Mouse (Mus musculus): ENCODE data around the gene Mypop. TPM values are rescaled to one million over a fixed set of nuclear protein-coding genes. Genes with fewer than 3 reads are reported as not detected.

Gene Mypop
- total RNA-seq, 1 experiment from 2014 or later = 0.10 TPM

DNA sequence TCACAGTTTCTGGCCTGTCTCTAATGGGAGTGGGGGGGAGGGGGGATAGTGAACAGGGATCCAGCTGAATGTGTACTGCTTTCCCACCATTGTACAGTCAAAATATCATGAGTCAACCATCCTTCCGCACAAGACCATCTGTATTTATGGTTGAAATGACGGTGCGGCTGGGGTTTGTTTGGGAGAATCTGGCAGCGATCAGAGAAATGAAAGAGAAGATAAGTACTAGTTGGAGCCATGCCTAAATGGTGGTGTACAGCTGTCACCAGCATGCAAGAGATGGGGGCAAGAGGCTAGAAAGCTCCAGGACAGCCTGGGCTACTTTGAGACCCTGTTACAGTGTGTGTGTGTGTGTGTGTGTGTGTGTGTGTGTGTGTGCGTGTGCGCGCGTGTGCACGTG is 12.7 kb upstream of the Mypop start:
- no peak for ATAC-seq (replicated peaks in 1 of 2; ENCODE audit: insufficient read depth in 1 of 2, low FRiP score in 2 of 2, low TSS enrichment in 1 of 2, low read depth in 1 of 2, poor library complexity in 2 of 2, severe bottlenecking in 2 of 2)

- ATAC-seq (replicated peaks in 1 of 2; ENCODE audit: insufficient read depth in 1 of 2, low FRiP score in 2 of 2, low TSS enrichment in 1 of 2, low read depth in 1 of 2, poor library complexity in 2 of 2, severe bottlenecking in 2 of 2) = no peak
These were observed 4.5 kb upstream of the Mypop start for GRCm38 (mm10) chr7:18986503-18986902.

DNA sequence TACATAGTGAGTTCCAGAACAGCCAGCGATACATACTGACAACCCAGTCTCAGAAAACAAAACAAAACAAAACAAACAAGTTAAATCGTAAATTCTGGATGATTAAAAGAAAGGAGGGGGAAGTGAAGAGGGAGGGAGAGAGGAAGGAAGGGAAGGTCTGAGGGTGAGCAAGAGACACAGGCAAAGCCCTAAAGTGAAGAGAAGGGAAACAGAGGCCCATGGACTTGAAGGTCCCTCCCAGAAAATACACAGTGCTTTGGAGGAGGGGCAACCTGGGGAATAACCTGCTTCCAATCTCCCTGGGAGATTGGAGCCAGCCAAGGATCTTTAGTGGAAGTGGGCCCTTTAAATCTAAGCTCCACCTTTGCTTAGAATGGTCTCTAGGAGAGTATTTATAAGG is 3.9 kb upstream of the Mypop start, which contains the start of gene Nanos2:
Gene Nanos2 (plus strand): TSS at position 301 of the 400 bp plus-strand sequence.
- ATAC-seq (replicated peaks in 1 of 2; ENCODE audit: insufficient read depth in 1 of 2, low FRiP score in 2 of 2, low TSS enrichment in 1 of 2, low read depth in 1 of 2, poor library complexity in 2 of 2, severe bottlenecking in 2 of 2) = no peak

GRCm38 (mm10) chr7:18987747-18988146 is 3.3 kb upstream of the Mypop start:
- no peak for ATAC-seq (replicated peaks in 1 of 2; ENCODE audit: insufficient read depth in 1 of 2, low FRiP score in 2 of 2, low TSS enrichment in 1 of 2, low read depth in 1 of 2, poor library complexity in 2 of 2, severe bottlenecking in 2 of 2)

DNA sequence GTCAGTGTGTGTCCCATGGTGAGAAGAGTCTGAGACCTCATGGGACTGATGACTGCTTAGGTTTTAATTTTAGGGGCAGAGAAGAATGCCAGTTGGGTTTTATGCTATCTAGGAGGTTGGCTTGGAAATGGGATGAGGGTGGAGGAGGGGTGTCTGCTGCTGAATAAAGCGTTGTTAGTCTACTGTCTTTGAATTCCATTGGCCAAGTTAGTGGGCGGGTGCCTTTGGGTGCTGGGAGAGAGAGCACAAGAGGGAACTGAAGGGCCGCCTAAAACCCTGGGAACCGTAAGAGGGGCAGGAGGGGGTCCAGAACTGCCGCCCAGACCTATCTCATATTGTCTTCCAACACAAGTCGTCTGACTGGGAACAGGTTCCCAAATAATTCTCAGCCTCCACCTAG is 2.3 kb upstream of the Mypop start:
- no peak for ATAC-seq (replicated peaks in 1 of 2; ENCODE audit: insufficient read depth in 1 of 2, low FRiP score in 2 of 2, low TSS enrichment in 1 of 2, low read depth in 1 of 2, poor library complexity in 2 of 2, severe bottlenecking in 2 of 2)

DNA sequence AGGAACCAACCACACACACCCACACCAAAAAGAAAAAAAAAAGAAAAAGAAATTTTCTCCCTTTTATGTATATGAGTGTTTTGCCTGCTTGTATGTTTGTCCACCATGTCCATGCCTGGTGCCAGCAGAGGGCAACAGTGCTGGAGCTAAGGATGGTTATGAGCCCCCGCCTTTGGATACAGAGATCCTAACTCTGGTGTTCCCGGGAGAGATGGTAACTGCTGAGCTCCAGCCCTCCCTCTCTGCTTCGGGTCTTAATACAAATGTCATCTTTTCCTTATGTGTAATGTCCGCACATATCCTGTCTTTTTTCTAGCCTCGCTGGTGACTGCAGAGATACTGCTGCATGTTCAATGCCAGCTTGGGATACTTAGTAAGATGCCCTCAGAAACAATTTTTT is 1.1 kb upstream of the Mypop start:
- no peak for ATAC-seq (replicated peaks in 1 of 2; ENCODE audit: insufficient read depth in 1 of 2, low FRiP score in 2 of 2, low TSS enrichment in 1 of 2, low read depth in 1 of 2, poor library complexity in 2 of 2, severe bottlenecking in 2 of 2)

- no peak for ATAC-seq (replicated peaks in 1 of 2; ENCODE audit: insufficient read depth in 1 of 2, low FRiP score in 2 of 2, low TSS enrichment in 1 of 2, low read depth in 1 of 2, poor library complexity in 2 of 2, severe bottlenecking in 2 of 2)
These were observed 732 bp downstream of the Mypop start for GRCm38 (mm10) chr7:18991660-18992293.

- no peak for ATAC-seq (replicated peaks in 1 of 2; ENCODE audit: insufficient read depth in 1 of 2, low FRiP score in 2 of 2, low TSS enrichment in 1 of 2, low read depth in 1 of 2, poor library complexity in 2 of 2, severe bottlenecking in 2 of 2)
These were observed 1.2 kb downstream of the Mypop start for GRCm38 (mm10) chr7:18992294-18992675.

GRCm38 (mm10) chr7:18993036-18993435 is 2.0 kb downstream of the Mypop start:
- no peak for ATAC-seq (replicated peaks in 1 of 2; ENCODE audit: insufficient read depth in 1 of 2, low FRiP score in 2 of 2, low TSS enrichment in 1 of 2, low read depth in 1 of 2, poor library complexity in 2 of 2, severe bottlenecking in 2 of 2)

DNA sequence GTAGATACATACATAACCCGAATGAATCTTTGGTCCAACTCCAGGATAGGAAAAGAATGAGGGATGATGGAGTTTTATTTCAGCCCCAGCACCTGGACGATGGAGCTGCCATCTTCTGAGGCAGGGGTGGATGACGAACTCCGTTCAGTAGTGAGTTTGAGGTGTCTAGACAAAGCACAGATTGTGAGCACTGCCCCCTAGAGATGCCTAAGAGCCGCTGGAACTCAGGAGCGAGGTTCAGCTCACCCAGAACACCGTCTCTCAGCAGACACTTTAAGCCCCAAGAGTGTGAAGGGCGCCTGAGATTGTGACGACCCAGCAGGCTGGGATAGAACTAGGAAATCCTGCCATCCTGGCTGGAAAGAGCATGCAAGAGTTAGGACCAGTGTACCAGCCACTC is 7.8 kb downstream of the Mypop start:
- no peak for ATAC-seq (replicated peaks in 1 of 2; ENCODE audit: insufficient read depth in 1 of 2, low FRiP score in 2 of 2, low TSS enrichment in 1 of 2, low read depth in 1 of 2, poor library complexity in 2 of 2, severe bottlenecking in 2 of 2)

DNA sequence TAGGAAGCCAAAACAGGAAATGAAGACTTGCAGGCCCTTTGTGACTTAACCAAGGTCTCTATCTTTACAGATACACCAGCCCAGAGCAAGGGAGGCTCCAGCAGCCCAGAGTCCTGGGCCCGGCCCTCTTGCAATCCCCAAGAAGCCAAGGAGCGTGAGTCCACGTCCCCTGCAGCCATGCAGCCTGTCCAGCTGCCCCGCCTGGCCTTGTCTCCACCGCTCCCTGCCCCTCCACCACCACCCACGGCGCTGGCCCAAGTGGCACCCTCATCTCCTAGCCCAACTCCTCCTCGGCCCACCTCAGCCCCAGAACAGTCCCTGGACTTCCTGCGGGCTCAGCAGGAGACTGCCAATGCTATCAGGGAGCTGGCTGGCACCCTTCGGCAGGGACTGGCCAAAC is 9.4 kb downstream of the Mypop start:
- no peak for ATAC-seq (replicated peaks in 1 of 2; ENCODE audit: insufficient read depth in 1 of 2, low FRiP score in 2 of 2, low TSS enrichment in 1 of 2, low read depth in 1 of 2, poor library complexity in 2 of 2, severe bottlenecking in 2 of 2)

- peak; percentile 51 to 58 for ATAC-seq (replicated peaks in 1 of 2; ENCODE audit: insufficient read depth in 1 of 2, low FRiP score in 2 of 2, low TSS enrichment in 1 of 2, low read depth in 1 of 2, poor library complexity in 2 of 2, severe bottlenecking in 2 of 2)
These were observed 10.2 kb downstream of the Mypop start for GRCm38 (mm10) chr7:19001066-19001806.

GRCm38 (mm10) chr7:19001807-19002085 is 10.7 kb downstream of the Mypop start:
- no peak for ATAC-seq (replicated peaks in 1 of 2; ENCODE audit: insufficient read depth in 1 of 2, low FRiP score in 2 of 2, low TSS enrichment in 1 of 2, low read depth in 1 of 2, poor library complexity in 2 of 2, severe bottlenecking in 2 of 2)

- no peak for ATAC-seq (replicated peaks in 1 of 2; ENCODE audit: insufficient read depth in 1 of 2, low FRiP score in 2 of 2, low TSS enrichment in 1 of 2, low read depth in 1 of 2, poor library complexity in 2 of 2, severe bottlenecking in 2 of 2)
These were observed 11.1 kb downstream of the Mypop start for GRCm38 (mm10) chr7:19002115-19002514.

- ATAC-seq (replicated peaks in 1 of 2; ENCODE audit: insufficient read depth in 1 of 2, low FRiP score in 2 of 2, low TSS enrichment in 1 of 2, low read depth in 1 of 2, poor library complexity in 2 of 2, severe bottlenecking in 2 of 2) = peak; percentile 48 to 58
These were observed 11.9 kb downstream of the Mypop start for GRCm38 (mm10) chr7:19002848-19003498.

DNA sequence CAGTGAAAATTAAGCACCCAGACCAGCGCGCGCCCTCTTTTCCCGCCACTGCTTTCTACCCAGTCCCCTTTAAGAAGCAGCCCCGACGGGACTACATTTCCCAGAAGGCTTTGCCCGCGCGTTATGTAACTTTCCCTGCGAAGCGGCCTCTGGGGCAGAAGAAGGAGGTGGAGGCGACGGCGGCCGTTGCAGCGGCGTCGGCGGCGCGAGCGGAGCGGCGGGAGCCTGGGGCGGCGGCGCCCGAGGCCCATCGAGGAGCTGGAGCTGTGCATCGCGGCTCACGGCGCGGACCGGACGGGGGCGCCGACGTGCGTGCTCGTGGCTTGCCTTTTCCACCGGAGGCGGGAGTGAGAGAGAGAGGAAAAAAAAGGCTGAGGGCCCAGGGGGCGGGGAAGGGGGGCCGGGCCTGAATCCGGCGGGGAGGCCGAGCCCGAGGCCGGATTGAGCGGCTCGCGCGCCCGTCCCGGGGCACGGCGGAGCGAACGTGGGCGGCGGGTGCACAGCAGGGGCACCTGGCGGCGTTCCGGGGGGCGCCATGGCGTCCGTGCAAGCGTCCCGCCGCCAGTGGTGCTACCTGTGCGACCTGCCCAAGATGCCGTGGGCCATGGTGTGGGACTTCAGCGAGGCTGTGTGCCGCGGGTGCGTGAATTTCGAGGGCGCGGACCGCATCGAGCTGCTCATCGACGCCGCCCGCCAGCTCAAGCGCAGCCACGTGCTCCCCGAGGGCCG is 13.0 kb downstream of the Mypop start, which contains the start of gene Irf2bp1:
Gene Irf2bp1 (plus strand): TSS at position 143 of the 729 bp plus-strand sequence.
- ATAC-seq (replicated peaks in 1 of 2; ENCODE audit: insufficient read depth in 1 of 2, low FRiP score in 2 of 2, low TSS enrichment in 1 of 2, low read depth in 1 of 2, poor library complexity in 2 of 2, severe bottlenecking in 2 of 2) = peak; percentile 42 to 47

DNA sequence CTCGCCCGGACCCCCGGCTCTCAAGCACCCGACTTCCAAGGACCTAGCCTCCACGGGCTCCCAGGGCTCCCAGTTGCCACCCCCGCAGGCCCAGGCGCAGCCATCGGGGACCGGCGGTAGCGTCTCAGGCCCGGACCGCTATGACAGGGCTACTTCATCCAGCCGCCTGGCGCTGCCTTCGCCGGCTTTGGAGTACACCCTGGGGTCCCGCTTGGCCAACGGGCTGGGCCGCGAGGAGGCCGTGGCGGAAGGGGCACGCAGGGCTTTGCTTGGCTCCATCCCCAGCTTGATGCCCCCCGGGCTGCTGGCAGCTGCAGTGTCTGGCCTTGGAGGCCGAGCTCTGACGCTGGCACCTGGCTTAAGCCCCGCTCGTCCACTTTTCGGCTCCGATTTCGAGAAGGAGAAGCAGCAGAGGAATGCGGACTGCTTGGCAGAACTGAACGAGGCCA is 13.6 kb downstream of the Mypop start:
- ATAC-seq (replicated peaks in 1 of 2; ENCODE audit: insufficient read depth in 1 of 2, low FRiP score in 2 of 2, low TSS enrichment in 1 of 2, low read depth in 1 of 2, poor library complexity in 2 of 2, severe bottlenecking in 2 of 2) = no peak
